In genomic region chr2:71745610-71746374, GRCm38 (mm10) we compare ENCODE assay signal across 8 mouse cellular contexts. TPM values are rescaled to one million over a fixed set of nuclear protein-coding genes. Genes with fewer than 3 reads are reported as not detected.
A peak's percentile ranks its signal among the peaks of the same experiment; 100 is the strongest.
DNase-seq lines count a peak whose midpoint lies in the region; ATAC-seq lines count a peak whose summit lies in the region.

TSS of gene Itga6 (plus strand) at chr2:71745616.

- H3K9me3 ChIP-seq in forebrain, embryonic 10.5 days: no peaks in the 10 kb centered on the region
- H3K9me3 ChIP-seq in limb, embryonic 13.5 days: no peaks in the 10 kb centered on the region
- no peaks in the 10 kb centered on the region for H3K9me3 ChIP-seq in stomach, embryonic 16.5 days (replicated peaks; ENCODE audit: control insufficient read depth, low read length)

- peak within 1 kb of the TSS; percentile 10; the same call in 1 of the 2 replicates for H3K4me3 ChIP-seq in forebrain, embryonic 10.5 days
- H3K4me3 ChIP-seq in limb, embryonic 13.5 days: no peak within 1 kb of the TSS
- H3K4me3 ChIP-seq in stomach, embryonic 16.5 days (replicated peaks; ENCODE audit: low read length): no peak within 1 kb of the TSS

- H3K4me1 ChIP-seq in forebrain, embryonic 10.5 days: peaks cover 88% of the 10 kb centered on the region
- H3K4me1 ChIP-seq in limb, embryonic 13.5 days: peaks cover 22% of the 10 kb centered on the region
- peaks cover 22% of the 10 kb centered on the region for H3K4me1 ChIP-seq in stomach, embryonic 16.5 days (ENCODE audit: control insufficient read depth, insufficient read depth, low read length)

- H3K4me2 ChIP-seq in limb, embryonic 13.5 days (replicated peaks): no peak within 1 kb of the TSS
- no peak within 1 kb of the TSS for H3K4me2 ChIP-seq in stomach, embryonic 16.5 days (ENCODE audit: low read depth, low read length)

- 49% methylated on average over 6 of the region's 6 CpGs for WGBS in forebrain, embryonic 10.5 days
- WGBS in limb, embryonic 13.5 days: 31% methylated on average over 6 of the region's 6 CpGs
- WGBS in stomach, embryonic 16.5 days: 75% methylated on average over 6 of the region's 6 CpGs

- H3K36me3 ChIP-seq in forebrain, embryonic 10.5 days (replicated peaks): no peaks in the 10 kb centered on the region
- H3K36me3 ChIP-seq in limb, embryonic 13.5 days: no peaks in the 10 kb centered on the region
- H3K36me3 ChIP-seq in stomach, embryonic 16.5 days (ENCODE audit: control insufficient read depth, insufficient read depth, low read length): no peaks in the 10 kb centered on the region

- no peak for DNase-seq in thymus, postnatal 0 days (ENCODE audit: low spot score)
- DNase-seq in thymus, postnatal 14 days: no peak
- DNase-seq in forebrain, embryonic 10.5 days (ENCODE audit: extremely low spot score, low spot score): no peak
- no peak for DNase-seq in heart, postnatal 36 days
- no peak for DNase-seq in frontal cortex, postnatal 36 days (ENCODE audit: low spot score in 2 of 2)
- no peak for DNase-seq in ovary, postnatal 10 days (ENCODE audit: low spot score)

- peak within 1 kb of the TSS; percentile 80 for H3K27ac ChIP-seq in forebrain, embryonic 10.5 days
- H3K27ac ChIP-seq in limb, embryonic 13.5 days: no peak within 1 kb of the TSS
- H3K27ac ChIP-seq in stomach, embryonic 16.5 days (ENCODE audit: low read length): peak within 1 kb of the TSS; percentile 44

- no peak within 1 kb of the TSS for H3K9ac ChIP-seq in limb, embryonic 13.5 days
- H3K9ac ChIP-seq in stomach, embryonic 16.5 days (ENCODE audit: low read length): no peak within 1 kb of the TSS

- intact Hi-C loops in heart, postnatal 36 days (cut with DNase I): no loop called here

- H3K27me3 ChIP-seq in forebrain, embryonic 10.5 days (ENCODE audit: poor library complexity, severe bottlenecking): peaks cover 7% of the 10 kb centered on the region; the same call in 1 of the 2 replicates
- H3K27me3 ChIP-seq in limb, embryonic 13.5 days: no peaks in the 10 kb centered on the region
- no peaks in the 10 kb centered on the region for H3K27me3 ChIP-seq in stomach, embryonic 16.5 days (ENCODE audit: control insufficient read depth, insufficient read depth, low read length)

- no peak for ATAC-seq in limb, embryonic 13.5 days (ENCODE audit: low FRiP score, low read depth)
- no peak for ATAC-seq in stomach, embryonic 16.5 days (ENCODE audit: insufficient read depth, low FRiP score)

RNA-seq across cellular contexts. Expression of gene Itga6, which starts in this region (rescaled TPM):
- polyA plus RNA-seq in thymus, postnatal 0 days (2015; fragmentation: Nextera tagmentation; extraction: Ambion mirVana): 34.9 and 37.8 TPM in 2 replicates
- polyA plus RNA-seq in forebrain, embryonic 10.5 days (2016; fragmentation: Nextera tagmentation; extraction: Ambion mirVana): 45.7 and 47.9 TPM in 2 replicates
- total RNA-seq in heart, postnatal 36 days (2021): 10 to 100 TPM; 44.4 to 61.9 TPM
- polyA plus RNA-seq in limb, embryonic 13.5 days (2015; fragmentation: Nextera tagmentation; extraction: Ambion mirVana): 29.7 and 33.9 TPM in 2 replicates
- 40.7 and 47.1 TPM in 2 replicates for polyA plus RNA-seq in stomach, embryonic 16.5 days (2015; fragmentation: Nextera tagmentation; extraction: Ambion mirVana)
